Mouse (Mus musculus) central nervous system, embryonic 11.5 days (tissue): ENCODE measurements around the gene Htr1f. TPM values are rescaled to one million over a fixed set of nuclear protein-coding genes. Genes with fewer than 3 reads are reported as not detected.

Experiments used
- polyA plus RNA-seq: library from polyadenylated mRNA; depleted of rRNA; stranded (reverse); fragments of >200 nt; gene quantifications from 2 replicates; pipeline ENCODE4 v1.2.3, GENCODE M21; 2012; rRNA removed

Htr1f gene
- 0.04 and 0.06 TPM in 2 replicates for polyA plus RNA-seq

GRCm38 (mm10) chr16:65105184-65105931 is at the start of gene Htr1f:
TSS of gene Htr1f (minus strand) at chr16:65105854.

